8 mouse cellular contexts compared by ENCODE assay signal in the genomic region with DNA sequence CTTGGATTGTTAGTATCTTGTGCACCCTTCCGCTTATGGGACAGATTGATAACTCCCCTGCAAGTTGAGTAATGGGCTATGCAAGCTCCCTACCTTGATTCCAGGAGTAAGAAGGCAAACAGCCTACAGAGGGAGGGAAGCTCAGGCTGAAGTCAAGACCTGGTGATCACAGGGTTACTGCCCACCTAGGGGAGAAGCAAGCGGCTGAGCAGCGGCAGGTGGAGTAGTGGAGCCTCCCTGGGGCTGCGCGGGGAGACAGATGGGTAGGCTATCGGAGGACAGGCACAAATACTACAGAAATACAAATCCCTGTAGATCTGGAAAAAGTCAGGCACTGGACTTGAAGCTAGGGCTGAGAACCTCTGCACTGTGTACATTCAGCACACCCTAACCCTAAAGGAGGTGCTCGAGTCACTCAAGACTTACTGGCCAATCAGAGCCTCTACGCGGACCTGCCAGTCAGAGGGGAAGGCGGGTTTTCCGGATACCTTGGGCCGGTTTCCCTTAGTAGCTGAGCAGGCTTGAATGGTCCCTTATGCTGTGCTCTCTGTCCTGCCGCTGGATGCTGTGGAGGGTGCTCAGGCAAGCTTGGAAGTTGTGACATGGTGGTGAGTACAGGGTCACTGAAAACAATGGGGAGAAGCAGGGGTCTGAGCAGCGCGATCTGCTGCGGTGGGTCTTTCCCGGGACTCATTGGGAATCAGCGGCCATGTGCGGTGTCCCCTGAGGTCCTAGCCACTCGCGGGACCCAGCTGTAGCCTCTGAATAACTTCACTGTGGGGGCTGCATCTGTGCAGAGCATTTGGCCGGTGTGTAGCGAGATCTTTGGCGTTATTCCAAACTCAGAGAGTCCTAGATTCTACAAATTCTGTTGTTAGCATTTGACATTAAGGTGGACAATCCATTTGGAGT. TPM values are rescaled to one million over a fixed set of nuclear protein-coding genes. Genes with fewer than 3 reads are reported as not detected.
DNase-seq lines count a peak whose midpoint lies in the region.

A gene (plus strand): TSS at position 496 of the 912 bp plus-strand sequence.

- DNase-seq in WW6 (ENCODE audit: low read depth, low spot score), result peak; percentile 55
- DNase-seq in cerebellum, postnatal 36 days, result peak; percentile 78 to 79
- peak; percentile 53 to 59 for DNase-seq in gastrocnemius, adult 8-10 months (ENCODE audit: low spot score in 2 of 2)
- peak; percentile 26 for DNase-seq in hindlimb bud, embryonic 11.5 days (ENCODE audit: extremely low spot score, low read depth, low spot score)
- peak; percentile 76 to 83 for DNase-seq in left cerebral cortex, adult 18-20 months (ENCODE audit: low spot score in 2 of 2)
- peak; percentile 85 for DNase-seq in lung, postnatal 4 days
- peak; percentile 75 for DNase-seq in retina, postnatal 1 day
- peak; percentile 67 to 78 for DNase-seq in urinary bladder, adult 18-20 months (ENCODE audit: low spot score in 2 of 2)

RNA-seq across cellular contexts. Expression of the gene that starts here (rescaled TPM):
- 1 to 10 TPM; 7.7 to 9.9 (median 8.6) TPM for total RNA-seq in gastrocnemius, adult 8-10 months (2022)
- 10 to 100 TPM; 45.4 to 54.8 TPM for total RNA-seq in left cerebral cortex, adult 18-20 months (2021)

Comparison
In these comparisons a context has a peak if more than half of its experiments do, and no peak if none do; other contexts are left out.
1. Peak in every context shown above with its lines: DNase-seq.
2. RNA of the gene that starts here (total RNA-seq): 45.4 to 54.8 TPM in left cerebral cortex, adult 18-20 months; 7.7 to 9.9 TPM in gastrocnemius, adult 8-10 months; every median in the first group is over 4 times any median in the second.
3. DNase-seq: peak in every context shown above with its lines; median percentile 85 in lung, postnatal 4 days; 80 in left cerebral cortex, adult 18-20 months; 78 in cerebellum, postnatal 36 days; 75 in retina, postnatal 1 day; 72 in urinary bladder, adult 18-20 months; 56 in gastrocnemius, adult 8-10 months; 55 in WW6; 26 in hindlimb bud, embryonic 11.5 days.